Mouse (Mus musculus) NIH3T3 (cell line): ENCODE measurements around the gene Agap1.
A peak's percentile ranks its signal among the peaks of the same experiment; 100 is the strongest.

ENCODE experiments used
- DNase-seq: peaks from one replicate; pipeline ENCODE4 v3.0.0-alpha.2; 2012; ENCODE audit warnings: low read depth

Agap1 gene

GRCm38 (mm10) chr1:89576985-89577384 is 122.4 kb downstream of the Agap1 start:
- peak; percentile 92 for DNase-seq

GRCm38 (mm10) chr1:89580031-89580998 is 125.7 kb downstream of the Agap1 start:
- peak; percentile 95 for DNase-seq

- DNase-seq = peak; percentile 53
Measured at GRCm38 (mm10) chr1:89580999-89581765, 126.6 kb downstream of the Agap1 start.

- DNase-seq = no peak
Measured at GRCm38 (mm10) chr1:89581766-89582125, 127.1 kb downstream of the Agap1 start.

- DNase-seq = peak; percentile 41
Measured at GRCm38 (mm10) chr1:89583369-89583768, 128.8 kb downstream of the Agap1 start.

GRCm38 (mm10) chr1:89586991-89587683 is 132.5 kb downstream of the Agap1 start:
- no peak for DNase-seq

GRCm38 (mm10) chr1:89588154-89588553 is 133.5 kb downstream of the Agap1 start:
- no peak for DNase-seq

GRCm38 (mm10) chr1:89590994-89591393 is 136.4 kb downstream of the Agap1 start:
- no peak for DNase-seq

GRCm38 (mm10) chr1:89593219-89593618 is 138.6 kb downstream of the Agap1 start:
- no peak for DNase-seq

GRCm38 (mm10) chr1:89594999-89595398 is 140.4 kb downstream of the Agap1 start:
- DNase-seq = no peak

- no peak for DNase-seq
Measured at GRCm38 (mm10) chr1:89595421-89595820, 140.8 kb downstream of the Agap1 start.

GRCm38 (mm10) chr1:89596223-89596622 is 141.6 kb downstream of the Agap1 start:
- no peak for DNase-seq

GRCm38 (mm10) chr1:89598906-89599305 is 144.3 kb downstream of the Agap1 start:
- DNase-seq = no peak

- DNase-seq = peak; percentile 47
Measured at GRCm38 (mm10) chr1:89599983-89600741, 145.6 kb downstream of the Agap1 start.

GRCm38 (mm10) chr1:89601349-89601748 is 146.7 kb downstream of the Agap1 start:
- peak; percentile 44 for DNase-seq

- DNase-seq = no peak
Measured at GRCm38 (mm10) chr1:89602879-89603278, 148.3 kb downstream of the Agap1 start.

GRCm38 (mm10) chr1:89606612-89607011 is 152.0 kb downstream of the Agap1 start:
- peak; percentile 85 for DNase-seq

GRCm38 (mm10) chr1:89608766-89609165 is 154.2 kb downstream of the Agap1 start:
- no peak for DNase-seq

GRCm38 (mm10) chr1:89609964-89610363 is 155.4 kb downstream of the Agap1 start:
- no peak for DNase-seq

GRCm38 (mm10) chr1:89611521-89611920 is 156.9 kb downstream of the Agap1 start:
- DNase-seq = no peak

- DNase-seq = no peak
Measured at GRCm38 (mm10) chr1:89613234-89613870, 158.7 kb downstream of the Agap1 start.
